Mouse (Mus musculus) MEL (cell line): ENCODE measurements around the gene 9530077C05Rik. TPM values are rescaled to one million over a fixed set of nuclear protein-coding genes. Genes with fewer than 3 reads are reported as not detected.

ENCODE experiments used
- DNase-seq: peaks from one replicate; pipeline ENCODE4 v3.0.0; 2011; ENCODE audit warnings: low read depth, low spot score
- H3K27ac ChIP-seq: 2 replicates; pipeline ENCODE4 v1.5.1; 2012; ENCODE audit warnings: low read depth, mild to moderate bottlenecking, control low read depth, low read length, moderate library complexity; ENCODE audit not compliant: control insufficient read depth
- H3K27me3 ChIP-seq, 2 experiments: fragments of 150-350 bp in 1 of 2; sonication (generic) in 1 of 2; 2 replicates each; pipeline ENCODE4 v1.6.1; 2012; ENCODE audit warnings: low read length in 2 of 2, mild to moderate bottlenecking in 2 of 2, improper control_type of control experiment in 1 of 2, moderate library complexity in 1 of 2; ENCODE audit not compliant: insufficient read depth in 2 of 2, control insufficient read depth in 1 of 2
- H3K36me3 ChIP-seq, 2 experiments: 2 replicates each; pipeline ENCODE4 v1.6.1; 2012 to 2014; ENCODE audit warnings: low read length in 2 of 2, improper control_type of control experiment in 1 of 2, inconsistent platforms in 1 of 2, mild to moderate bottlenecking in 1 of 2; ENCODE audit not compliant: insufficient read depth in 2 of 2, control insufficient read depth in 1 of 2
- H3K4me1 ChIP-seq, 2 experiments: fragments of 150-350 bp in 1 of 2; sonication (generic) in 1 of 2; 2 replicates each; pipeline ENCODE4 v1.6.1; 2012; ENCODE audit warnings: low read length in 2 of 2, improper control_type of control experiment in 1 of 2, mild to moderate bottlenecking in 1 of 2; ENCODE audit not compliant: insufficient read depth in 2 of 2, control insufficient read depth in 1 of 2
- H3K4me3 ChIP-seq, 2 experiments: fragments of 150-350 bp in 1 of 2; sonication (generic) in 1 of 2; 2 replicates each; pipeline ENCODE4 v1.5.1; 2012; ENCODE audit warnings: low read depth in 2 of 2, low read length in 2 of 2, mild to moderate bottlenecking in 2 of 2, moderate library complexity in 2 of 2, control low read depth in 1 of 2, improper control_type of control experiment in 1 of 2; ENCODE audit not compliant: control insufficient read depth in 1 of 2, insufficient read depth in 1 of 2
- H3K79me2 ChIP-seq: 2 replicates; pipeline ENCODE4 v1.6.1; 2012; ENCODE audit warnings: mild to moderate bottlenecking, low read length, moderate library complexity; ENCODE audit not compliant: control insufficient read depth, poor library complexity, insufficient read depth
- H3K9ac ChIP-seq: 2 replicates; pipeline ENCODE4 v1.6.1; 2012; ENCODE audit warnings: low read depth, mild to moderate bottlenecking, control low read depth, low read length, moderate library complexity; ENCODE audit not compliant: control insufficient read depth, poor library complexity, severe bottlenecking
- H3K9me3 ChIP-seq: fragments of 150-350 bp; sonication (generic); replicated peaks from 2 replicates; pipeline ENCODE4 v1.6.1; 2012; ENCODE audit warnings: mild to moderate bottlenecking, low read length, improper control_type of control experiment, moderate library complexity; ENCODE audit not compliant: insufficient read depth
- EP300 ChIP-seq, 2 experiments: IDR thresholded peaks; 2 replicates each; pipeline ENCODE4 v1.6.1; 2011; ENCODE audit warnings: improper control_type of control experiment in 2 of 2, low read length in 2 of 2, low read depth in 1 of 2, mild to moderate bottlenecking in 1 of 2
- MAX ChIP-seq: IDR thresholded peaks from 2 replicates; pipeline ENCODE4 v1.6.1; 2011; ENCODE audit warnings: low read length, improper control_type of control experiment
- MAZ ChIP-seq: IDR thresholded peaks from 2 replicates; pipeline ENCODE4 v1.6.1; 2012; ENCODE audit warnings: low read depth, mild to moderate bottlenecking, inconsistent platforms, low read length, improper control_type of control experiment
- NELFE ChIP-seq: IDR thresholded peaks from 2 replicates; pipeline ENCODE4 v1.6.1; 2011; ENCODE audit warnings: low read depth, low read length, improper control_type of control experiment
- POLR2A ChIP-seq, 2 experiments: IDR thresholded peaks; 2 replicates each; pipeline ENCODE4 v1.6.1; 2011 to 2012; ENCODE audit warnings: low read length in 2 of 2, mild to moderate bottlenecking in 2 of 2, control low read depth in 1 of 2, improper control_type of control experiment in 1 of 2, low read depth in 1 of 2, moderate library complexity in 1 of 2; ENCODE audit not compliant: control insufficient read depth in 1 of 2, insufficient read depth in 1 of 2, poor library complexity in 1 of 2
- SIN3A ChIP-seq: IDR thresholded peaks from 2 replicates; pipeline ENCODE4 v1.6.1; 2012; ENCODE audit warnings: low read length, improper control_type of control experiment, inconsistent platforms
- SMC3 ChIP-seq: IDR thresholded peaks from 2 replicates; pipeline ENCODE4 v1.6.1; 2011; ENCODE audit warnings: low read depth, low read length, improper control_type of control experiment
- TAL1 ChIP-seq: IDR thresholded peaks from 2 replicates; pipeline ENCODE4 v1.6.1; 2012; ENCODE audit warnings: mild to moderate bottlenecking, inconsistent platforms, low read length, moderate library complexity, mixed read lengths
- TBP ChIP-seq: IDR thresholded peaks from 2 replicates; pipeline ENCODE4 v1.8.0; 2011; ENCODE audit warnings: low read depth, low read length, improper control_type of control experiment
- ZKSCAN1 ChIP-seq: IDR thresholded peaks from 2 replicates; pipeline ENCODE4 v1.6.1; 2012; ENCODE audit warnings: low read depth, mild to moderate bottlenecking, inconsistent platforms, low read length, improper control_type of control experiment, moderate library complexity
- polyA plus RNA-seq, 2 experiments: library from polyadenylated mRNA; stranded (reverse) in 1 of 2; unstranded in 1 of 2; fragments of >175 nt in 1 of 2; fragments of >200 nt in 1 of 2; gene quantifications; 2 replicates each; pipeline versions ENCODE4 v1.2.1 to v1.2.4; 2012; ENCODE audit warnings: low replicate concordance in 2 of 2, low read depth in 1 of 2; ENCODE audit not compliant: insufficient read length in 2 of 2, insufficient read depth in 1 of 2, missing spikeins in 1 of 2
- total RNA-seq: library from RNA; depleted of rRNA; stranded (reverse); fragments of 300-350 nt; gene quantifications from 2 replicates; pipeline ENCODE4 v1.2.3, GENCODE M21; 2012

The 9530077C05Rik gene
- total and polyA plus RNA-seq, 3 experiments: 4.1 to 6.9 TPM; not detected in 1

- no peak overlapping the region for H3K9ac ChIP-seq
- no peaks in the 10 kb centered on the region for H3K9me3 ChIP-seq
- H3K4me3 ChIP-seq: no peak overlapping the region
- no peak for DNase-seq
- no peaks in the 10 kb centered on the region for H3K27me3 ChIP-seq
- H3K79me2 ChIP-seq: no peaks in the 10 kb centered on the region; the same call in 1 of the 2 replicates
- TF ChIP-seq ZKSCAN1: peak; percentile 95
- no peak for TF ChIP-seq TAL1
- H3K36me3 ChIP-seq: peaks cover 0 to 2% of the 10 kb centered on the region in 2 experiments; a peak in 2 of 4 replicates
- H3K4me1 ChIP-seq: peaks cover 0 to 7% of the 10 kb centered on the region in 2 experiments; a peak in 1 of 4 replicates
- H3K27ac ChIP-seq: no peak overlapping the region
Measured at GRCm38 (mm10) chr9:22416187-22416586, 4.9 kb downstream of the 9530077C05Rik start.

- DNase-seq: no peak
- H3K27ac ChIP-seq: no peak overlapping the region
- peaks cover 0 to 2% of the 10 kb centered on the region in 2 experiments; a peak in 1 of 4 replicates for H3K4me1 ChIP-seq
- H3K4me3 ChIP-seq: no peak overlapping the region
- no peaks in the 10 kb centered on the region for H3K79me2 ChIP-seq
- no peaks in the 10 kb centered on the region for H3K9me3 ChIP-seq
- no peaks in the 10 kb centered on the region for H3K36me3 ChIP-seq
- H3K27me3 ChIP-seq: no peaks in the 10 kb centered on the region
- H3K9ac ChIP-seq: no peak overlapping the region
- TF ChIP-seq SMC3 (no peak), POLR2A (IDR thresholded peaks at IDR 0.05; ENCODE audit: control insufficient read depth in 1 of 2, insufficient read depth in 1 of 2, low read depth in 1 of 2, low read length in 2 of 2, poor library complexity in 1 of 2) (no peak), SIN3A (no peak), TAL1 (no peak), TBP (no peak), MAZ (no peak), MAX (0 out of 2 replicates have a peak, but pooled peaks have one; percentile 17)
Measured at GRCm38 (mm10) chr9:22417547-22417946, 6.2 kb downstream of the 9530077C05Rik start.

GRCm38 (mm10) chr9:22419877-22420276, 8.6 kb downstream of the 9530077C05Rik start:
- no peaks in the 10 kb centered on the region for H3K79me2 ChIP-seq
- H3K9ac ChIP-seq: no peak overlapping the region
- TF ChIP-seq TAL1 (peak; percentile 33), EP300 (IDR thresholded peaks at IDR 0.05; ENCODE audit: low read depth in 1 of 2, low read length in 2 of 2) (0 out of 4 replicates have a peak, but pooled peaks of 1 of the 2 experiments have one; percentile 8), NELFE (no peak), POLR2A (IDR thresholded peaks at IDR 0.05; ENCODE audit: control insufficient read depth in 1 of 2, insufficient read depth in 1 of 2, low read depth in 1 of 2, low read length in 2 of 2, poor library complexity in 1 of 2) (0 out of 4 replicates have a peak, but pooled peaks of 1 of the 2 experiments have one; percentile 22)
- no peak overlapping the region for H3K4me3 ChIP-seq
- H3K36me3 ChIP-seq: peaks cover 0 to 12% of the 10 kb centered on the region in 2 experiments; a peak in 2 of 4 replicates
- no peaks in the 10 kb centered on the region for H3K9me3 ChIP-seq
- H3K27ac ChIP-seq: no peak overlapping the region
- no peaks in the 10 kb centered on the region for H3K27me3 ChIP-seq
- H3K4me1 ChIP-seq: peaks cover 13% of the 10 kb centered on the region in 2 experiments
- no peak for DNase-seq
